Mouse (Mus musculus) heart, adult 2 months (tissue): ENCODE data around the gene Nptx1.

Experiments
- CTCF ChIP-seq: fragments of 200-600 bp; IDR thresholded peaks from 2 replicates; pipeline ENCODE4 v1.8.1; 2022; ENCODE audit warnings: antibody characterized with exemption, mild to moderate bottlenecking, moderate library complexity
- EP300 ChIP-seq: fragments of 200-500 bp; IDR thresholded peaks from 2 replicates; pipeline ENCODE4 v1.6.1; 2011; ENCODE audit warnings: low read depth, low read length, control low read depth; ENCODE audit not compliant: insufficient read depth
- POLR2A ChIP-seq: fragments of 200-500 bp; IDR thresholded peaks from 2 replicates; pipeline ENCODE4 v1.6.1; 2011; ENCODE audit warnings: mild to moderate bottlenecking, low read depth, low read length, control low read depth; ENCODE audit not compliant: insufficient read depth

DNA sequence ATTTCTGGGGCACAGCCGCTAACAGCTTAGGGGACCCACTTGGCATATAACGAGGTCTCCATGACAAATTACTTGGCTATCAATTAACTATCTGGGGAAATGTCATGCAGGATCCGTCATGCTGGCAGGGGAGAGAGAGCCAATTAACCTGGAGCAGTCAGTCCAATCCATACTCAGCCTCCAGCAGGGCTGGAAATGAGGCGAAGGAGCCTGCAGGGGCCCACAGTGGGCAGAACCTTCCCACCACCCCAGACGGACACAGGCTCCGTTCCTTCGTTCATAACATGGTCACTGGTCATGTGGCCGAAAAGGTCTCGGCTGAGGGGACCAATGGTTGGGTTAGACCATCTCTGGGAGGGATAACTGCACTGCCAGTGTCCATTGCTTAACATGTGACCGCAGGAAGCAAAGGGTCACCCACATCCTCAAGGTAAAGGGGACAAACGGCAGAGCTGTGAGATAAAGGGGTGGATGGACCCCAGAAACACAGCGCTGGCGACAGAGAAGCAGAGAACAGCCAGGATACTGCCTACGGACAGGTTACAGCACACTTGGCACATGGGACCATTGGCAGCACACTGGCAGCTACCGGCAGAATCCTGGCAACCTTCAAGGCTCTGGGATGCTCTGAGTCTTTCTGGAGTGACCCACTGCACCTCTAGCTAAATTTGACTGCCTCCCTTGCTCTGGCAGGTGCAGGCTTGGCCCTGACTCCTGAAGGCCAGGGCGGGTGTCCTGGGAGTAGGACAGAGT lies 33.3 kb downstream of the Nptx1 start:
- no peak for TF ChIP-seq EP300
- no peak for TF ChIP-seq POLR2A
- no peak for TF ChIP-seq CTCF
